Mouse (Mus musculus): ENCODE measurements around the gene Reln. TPM values are rescaled to one million over a fixed set of nuclear protein-coding genes. Genes with fewer than 3 reads are reported as not detected.

The Reln gene
- polyA plus RNA-seq, 1 experiment from 2014 or later: 41.3 TPM

GRCm38 (mm10) chr5:21957061-21957460, 387.4 kb downstream of the Reln start:
- Histone ChIP-seq H3K27ac (ENCODE audit: low read depth, low read length) (no peak overlapping the region), H3K4me1 (ENCODE audit: control insufficient read depth, insufficient read depth, low read depth, low read length) (no peaks in the 10 kb centered on the region), H3K27me3 (replicated peaks; ENCODE audit: control insufficient read depth, insufficient read depth, low read length) (no peaks in the 10 kb centered on the region), H3K9me3 (ENCODE audit: control insufficient read depth, low read length) (no peaks in the 10 kb centered on the region), H3K4me2 (ENCODE audit: low read length) (no peak overlapping the region), H3K4me3 (ENCODE audit: low read length) (no peak overlapping the region), H3K9ac (ENCODE audit: low read depth, low read length) (no peak overlapping the region), H3K36me3 (ENCODE audit: control insufficient read depth, insufficient read depth, low read length) (no peaks in the 10 kb centered on the region)
- ATAC-seq: no peak
- 84% methylated on average over 4 of the region's 4 CpGs for WGBS

- Histone ChIP-seq H3K27ac (ENCODE audit: low read depth, low read length) (no peak overlapping the region), H3K9ac (ENCODE audit: low read depth, low read length) (no peak overlapping the region), H3K4me2 (ENCODE audit: low read length) (no peak overlapping the region), H3K9me3 (ENCODE audit: control insufficient read depth, low read length) (no peaks in the 10 kb centered on the region), H3K27me3 (replicated peaks; ENCODE audit: control insufficient read depth, insufficient read depth, low read length) (no peaks in the 10 kb centered on the region), H3K36me3 (ENCODE audit: control insufficient read depth, insufficient read depth, low read length) (no peaks in the 10 kb centered on the region), H3K4me3 (ENCODE audit: low read length) (no peak overlapping the region), H3K4me1 (ENCODE audit: control insufficient read depth, insufficient read depth, low read depth, low read length) (no peaks in the 10 kb centered on the region; the same call in 1 of the 2 replicates)
- peak; percentile 57 for ATAC-seq
- WGBS: 62% methylated on average over 7 of the region's 7 CpGs
Observed at GRCm38 (mm10) chr5:21949507-21949897, 395.0 kb downstream of the Reln start.

- no peak overlapping the region for H3K9ac ChIP-seq (ENCODE audit: low read depth, low read length)
- H3K4me1 ChIP-seq (ENCODE audit: control insufficient read depth, insufficient read depth, low read depth, low read length): no peaks in the 10 kb centered on the region; the same call in 1 of the 2 replicates
- H3K36me3 ChIP-seq (ENCODE audit: control insufficient read depth, insufficient read depth, low read length): no peaks in the 10 kb centered on the region
- H3K27ac ChIP-seq (ENCODE audit: low read depth, low read length): no peak overlapping the region
- no peaks in the 10 kb centered on the region for H3K9me3 ChIP-seq (ENCODE audit: control insufficient read depth, low read length)
- H3K27me3 ChIP-seq (replicated peaks; ENCODE audit: control insufficient read depth, insufficient read depth, low read length): no peaks in the 10 kb centered on the region
- ATAC-seq: peak; percentile 93
- no peak overlapping the region for H3K4me2 ChIP-seq (ENCODE audit: low read length)
- WGBS: 57% methylated on average over 11 of the region's 11 CpGs
- no peak overlapping the region for H3K4me3 ChIP-seq (ENCODE audit: low read length)
Observed at GRCm38 (mm10) chr5:21948736-21949506, 395.6 kb downstream of the Reln start.

GRCm38 (mm10) chr5:21947610-21948381, 396.7 kb downstream of the Reln start:
- peak; percentile 43 for ATAC-seq
- Histone ChIP-seq H3K27ac (ENCODE audit: low read depth, low read length) (peak overlapping the region; percentile 59; the same call in 1 of the 2 replicates), H3K9me3 (ENCODE audit: control insufficient read depth, low read length) (no peaks in the 10 kb centered on the region), H3K4me3 (ENCODE audit: low read length) (no peak overlapping the region), H3K4me1 (ENCODE audit: control insufficient read depth, insufficient read depth, low read depth, low read length) (no peaks in the 10 kb centered on the region; the same call in 1 of the 2 replicates), H3K4me2 (ENCODE audit: low read length) (no peak overlapping the region), H3K9ac (ENCODE audit: low read depth, low read length) (no peak overlapping the region), H3K36me3 (ENCODE audit: control insufficient read depth, insufficient read depth, low read length) (no peaks in the 10 kb centered on the region), H3K27me3 (replicated peaks; ENCODE audit: control insufficient read depth, insufficient read depth, low read length) (no peaks in the 10 kb centered on the region)
- 59% methylated on average over 9 of the region's 9 CpGs for WGBS

- Histone ChIP-seq H3K4me2 (ENCODE audit: low read length) (no peak overlapping the region), H3K4me3 (ENCODE audit: low read length) (no peak overlapping the region), H3K4me1 (ENCODE audit: control insufficient read depth, insufficient read depth, low read depth, low read length) (no peaks in the 10 kb centered on the region; the same call in 1 of the 2 replicates), H3K27ac (ENCODE audit: low read depth, low read length) (no peak overlapping the region), H3K36me3 (ENCODE audit: control insufficient read depth, insufficient read depth, low read length) (no peaks in the 10 kb centered on the region), H3K9ac (ENCODE audit: low read depth, low read length) (no peak overlapping the region), H3K9me3 (ENCODE audit: control insufficient read depth, low read length) (no peaks in the 10 kb centered on the region), H3K27me3 (replicated peaks; ENCODE audit: control insufficient read depth, insufficient read depth, low read length) (no peaks in the 10 kb centered on the region)
- no peak for ATAC-seq
- 97% methylated on average over 1 of the region's 1 CpGs for WGBS
Observed at GRCm38 (mm10) chr5:21944579-21944978, 399.9 kb downstream of the Reln start.

GRCm38 (mm10) chr5:21939405-21939804, 405.1 kb downstream of the Reln start:
- Histone ChIP-seq H3K9me3 (ENCODE audit: control insufficient read depth, low read length) (no peaks in the 10 kb centered on the region), H3K36me3 (ENCODE audit: control insufficient read depth, insufficient read depth, low read length) (no peaks in the 10 kb centered on the region), H3K4me2 (ENCODE audit: low read length) (no peak overlapping the region), H3K4me3 (ENCODE audit: low read length) (no peak overlapping the region), H3K4me1 (ENCODE audit: control insufficient read depth, insufficient read depth, low read depth, low read length) (no peaks in the 10 kb centered on the region; the same call in none of the 2 replicates), H3K27ac (ENCODE audit: low read depth, low read length) (no peak overlapping the region), H3K27me3 (replicated peaks; ENCODE audit: control insufficient read depth, insufficient read depth, low read length) (no peaks in the 10 kb centered on the region), H3K9ac (ENCODE audit: low read depth, low read length) (no peak overlapping the region)
- ATAC-seq: no peak
- 90% methylated on average over 9 of the region's 9 CpGs for WGBS

- WGBS: 87% methylated on average over 5 of the region's 5 CpGs
- no peak for ATAC-seq
- no peaks in the 10 kb centered on the region for H3K36me3 ChIP-seq (ENCODE audit: control insufficient read depth, insufficient read depth, low read length)
Observed at GRCm38 (mm10) chr5:21938138-21938537, 406.4 kb downstream of the Reln start.

GRCm38 (mm10) chr5:21936627-21937026, 407.9 kb downstream of the Reln start:
- ATAC-seq: no peak
- 93% methylated on average over 2 of the region's 2 CpGs for WGBS

More at GRCm38 (mm10) chr5:21938138-21938537, 406.4 kb downstream of the Reln start:
- Histone ChIP-seq H3K27ac (ENCODE audit: low read depth, low read length) (no peak overlapping the region), H3K4me3 (ENCODE audit: low read length) (no peak overlapping the region), H3K9ac (ENCODE audit: low read depth, low read length) (no peak overlapping the region), H3K4me2 (ENCODE audit: low read length) (no peak overlapping the region), H3K27me3 (replicated peaks; ENCODE audit: control insufficient read depth, insufficient read depth, low read length) (no peaks in the 10 kb centered on the region), H3K9me3 (ENCODE audit: control insufficient read depth, low read length) (no peaks in the 10 kb centered on the region), H3K4me1 (ENCODE audit: control insufficient read depth, insufficient read depth, low read depth, low read length) (peaks cover 8% of the 10 kb centered on the region)

GRCm38 (mm10) chr5:21936096-21936495, 408.4 kb downstream of the Reln start:
- H3K4me1 ChIP-seq (ENCODE audit: control insufficient read depth, insufficient read depth, low read depth, low read length): peaks cover 8% of the 10 kb centered on the region
- H3K36me3 ChIP-seq (ENCODE audit: control insufficient read depth, insufficient read depth, low read length): no peaks in the 10 kb centered on the region
- H3K9ac ChIP-seq (ENCODE audit: low read depth, low read length): no peak overlapping the region
- no peak overlapping the region for H3K4me3 ChIP-seq (ENCODE audit: low read length)
- no peak overlapping the region for H3K4me2 ChIP-seq (ENCODE audit: low read length)
- H3K27me3 ChIP-seq (replicated peaks; ENCODE audit: control insufficient read depth, insufficient read depth, low read length): no peaks in the 10 kb centered on the region
- WGBS: 94% methylated on average over 5 of the region's 5 CpGs
- H3K9me3 ChIP-seq (ENCODE audit: control insufficient read depth, low read length): no peaks in the 10 kb centered on the region
- ATAC-seq: no peak
- H3K27ac ChIP-seq (ENCODE audit: low read depth, low read length): no peak overlapping the region

More at GRCm38 (mm10) chr5:21936627-21937026, 407.9 kb downstream of the Reln start:
- Histone ChIP-seq H3K4me1 (ENCODE audit: control insufficient read depth, insufficient read depth, low read depth, low read length) (peaks cover 8% of the 10 kb centered on the region), H3K4me2 (ENCODE audit: low read length) (no peak overlapping the region), H3K27ac (ENCODE audit: low read depth, low read length) (no peak overlapping the region), H3K36me3 (ENCODE audit: control insufficient read depth, insufficient read depth, low read length) (no peaks in the 10 kb centered on the region), H3K9ac (ENCODE audit: low read depth, low read length) (no peak overlapping the region), H3K4me3 (ENCODE audit: low read length) (no peak overlapping the region), H3K9me3 (ENCODE audit: control insufficient read depth, low read length) (no peaks in the 10 kb centered on the region), H3K27me3 (replicated peaks; ENCODE audit: control insufficient read depth, insufficient read depth, low read length) (no peaks in the 10 kb centered on the region)
